Comparison of ENCODE assay signal across 22 mouse cellular contexts in genomic region chr19:34237746-34238145, GRCm38 (mm10). TPM values are rescaled to one million over a fixed set of nuclear protein-coding genes. Genes with fewer than 3 reads are reported as not detected.
"Had no signal": no experiment of that assay in that cellular context is flagged by ENCODE, and none has a peak within 500 bp of the region (broad histone marks: within the 10 kb centered on the region; RNA-seq: fewer than 3 reads in every experiment).

No protein-coding gene starts in this region.

- H3K36me3 ChIP-seq: midbrain, embryonic 12.5 days had no signal

- H3K4me2 ChIP-seq: lung, embryonic 14.5 days; midbrain, embryonic 12.5 days; neural tube, embryonic 13.5 days; neural tube, embryonic 15.5 days; stomach, embryonic 15.5 days had no signal

- H3K9me3 ChIP-seq: midbrain, embryonic 12.5 days; neural tube, embryonic 13.5 days; neural tube, embryonic 15.5 days; stomach, embryonic 15.5 days had no signal

- H3K27me3 ChIP-seq: midbrain, embryonic 12.5 days; neural tube, embryonic 13.5 days; neural tube, embryonic 15.5 days; stomach, embryonic 15.5 days had no signal

- H3K4me3 ChIP-seq: midbrain, embryonic 12.5 days; myocyte; neural tube, embryonic 13.5 days; neural tube, embryonic 15.5 days; stomach, embryonic 15.5 days had no signal

- H3K9ac ChIP-seq: lung, embryonic 14.5 days; midbrain, embryonic 12.5 days; neural tube, embryonic 13.5 days; neural tube, embryonic 15.5 days; stomach, embryonic 15.5 days had no signal

- H3K27ac ChIP-seq: midbrain, embryonic 12.5 days; neural tube, embryonic 13.5 days; neural tube, embryonic 15.5 days; stomach, embryonic 15.5 days; stomach, postnatal 0 days had no signal

- DNase-seq: lung, adult 18-20 months; lung, embryonic 14.5 days; lung, postnatal 10 days; lung, postnatal 4 days; midbrain, embryonic 14.5 days; retina, postnatal 1 day; right cerebral cortex, adult 18-20 months; right cerebral cortex, postnatal 25 days; right cerebral cortex, postnatal 4 days; spleen, adult 18-20 months; thymus, adult 2 months; thymus, postnatal 25 days; thymus, postnatal 4 days had no signal

- ATAC-seq: midbrain, embryonic 16.5 days had no signal

- H3K4me1 ChIP-seq: midbrain, embryonic 12.5 days; neural tube, embryonic 13.5 days; neural tube, embryonic 15.5 days; stomach, embryonic 15.5 days had no signal

RNA-seq across cellular contexts. Expression of gene Acta2, which starts 17.6 kb away (rescaled TPM):
- total RNA-seq: megakaryocyte-erythroid progenitor cell, adult 5-6 weeks had no signal

RNA-seq across cellular contexts. Expression of gene Fas, which starts 52.7 kb away (rescaled TPM):
- polyA plus RNA-seq: testis, adult 2 months had no signal
